Mouse (Mus musculus): ENCODE results near the gene Elovl2. TPM values are rescaled to one million over a fixed set of nuclear protein-coding genes. Genes with fewer than 3 reads are reported as not detected.
A peak's percentile ranks its signal among the peaks of the same experiment; 100 is the strongest.
"Not testable (repeated sequence)": the region's sequence is repeated elsewhere in the genome, so short reads cannot be mapped to it uniquely, and the experiment has no call there.

Elovl2 gene
- polyA plus RNA-seq, 1 experiment from 2014 or later: 46.9 TPM

DNA sequence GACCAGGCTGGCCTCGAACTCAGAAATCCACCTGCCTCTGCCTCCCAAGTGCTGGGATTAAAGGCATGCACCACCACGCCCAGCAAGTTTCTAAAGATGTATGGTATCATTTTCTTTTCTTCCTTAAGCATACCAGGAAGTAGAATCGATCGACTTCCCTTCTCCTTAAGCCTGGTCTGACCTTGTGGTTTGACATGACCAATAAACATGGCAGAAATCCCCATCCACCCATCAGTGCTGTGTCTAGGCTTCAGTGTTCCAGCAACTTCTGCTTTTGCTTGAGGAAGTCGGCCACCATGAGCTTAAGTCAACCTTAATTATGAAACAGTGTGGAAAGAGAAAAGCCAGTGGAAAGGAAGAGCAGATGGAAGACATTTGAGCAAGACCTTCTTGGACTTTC lies 10.1 kb upstream of the Elovl2 start:
- WGBS: 89% methylated on average over 5 of the region's 5 CpGs
- Histone ChIP-seq H3K4me2 (replicated peaks) (no peak overlapping the region), H3K27ac (no peak overlapping the region), H3K27me3 (replicated peaks) (no peaks in the 10 kb centered on the region), H3K36me3 (no peaks in the 10 kb centered on the region), H3K9me3 (no peaks in the 10 kb centered on the region), H3K4me3 (no peak overlapping the region), H3K9ac (no peak overlapping the region), H3K4me1 (no peaks in the 10 kb centered on the region)
- ATAC-seq (ENCODE audit: low FRiP score, low read depth): no peak

DNA sequence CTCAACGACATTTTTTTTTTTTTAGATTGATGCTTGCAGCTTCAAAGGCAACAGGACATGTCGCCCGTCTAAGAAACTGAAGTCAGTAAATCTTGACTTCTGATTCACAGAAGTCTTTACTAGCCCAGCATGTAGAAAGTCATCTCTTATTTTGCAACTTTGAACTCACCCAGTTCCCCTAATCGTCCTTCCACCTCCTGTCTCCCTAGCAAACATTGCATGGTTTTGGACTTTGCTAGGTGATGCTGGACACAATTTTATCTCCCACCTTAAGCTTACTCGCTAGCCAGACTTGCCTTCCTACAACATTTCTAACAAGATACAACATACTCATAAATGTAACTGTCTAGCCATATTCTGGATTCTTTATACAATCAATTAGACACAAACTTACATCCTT lies 7.9 kb upstream of the Elovl2 start:
- no peak overlapping the region for H3K27ac ChIP-seq
- H3K4me3 ChIP-seq: no peak overlapping the region
- no peak for ATAC-seq (ENCODE audit: low FRiP score, low read depth)
- no peaks in the 10 kb centered on the region for H3K36me3 ChIP-seq
- 90% methylated on average over 5 of the region's 5 CpGs for WGBS
- no peaks in the 10 kb centered on the region for H3K4me1 ChIP-seq
- H3K9me3 ChIP-seq: peaks cover 7% of the 10 kb centered on the region; the same call in 1 of the 2 replicates
- H3K9ac ChIP-seq: no peak overlapping the region
- H3K4me2 ChIP-seq (replicated peaks): no peak overlapping the region
- H3K27me3 ChIP-seq (replicated peaks): no peaks in the 10 kb centered on the region

DNA sequence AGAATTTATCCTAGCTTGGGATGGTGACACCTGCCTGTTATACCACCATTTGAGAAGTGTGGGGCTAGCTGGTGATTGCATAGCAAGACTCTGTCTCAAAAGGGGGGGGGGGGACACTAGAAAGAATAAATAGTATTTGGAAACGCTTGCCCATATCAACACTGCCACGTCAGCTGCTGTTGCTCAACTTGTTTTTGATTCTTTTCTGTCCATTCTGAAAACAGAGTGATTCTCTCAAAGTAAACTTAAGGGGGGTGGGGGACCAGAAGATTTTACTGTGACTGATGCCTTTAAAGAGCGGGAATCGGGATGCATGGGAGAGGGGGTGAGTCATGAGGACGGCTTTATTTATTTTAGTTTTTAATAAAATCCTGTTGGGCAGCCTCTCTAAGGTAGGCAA lies 6.3 kb upstream of the Elovl2 start:
- Histone ChIP-seq H3K4me1 (no peaks in the 10 kb centered on the region), H3K27ac (no peak overlapping the region), H3K4me2 (replicated peaks) (no peak overlapping the region), H3K4me3 (no peak overlapping the region), H3K27me3 (replicated peaks) (no peaks in the 10 kb centered on the region), H3K9ac (no peak overlapping the region), H3K36me3 (no peaks in the 10 kb centered on the region), H3K9me3 (peaks cover 21% of the 10 kb centered on the region)
- 91% methylated on average over 5 of the region's 5 CpGs for WGBS
- no peak for ATAC-seq (ENCODE audit: low FRiP score, low read depth)

DNA sequence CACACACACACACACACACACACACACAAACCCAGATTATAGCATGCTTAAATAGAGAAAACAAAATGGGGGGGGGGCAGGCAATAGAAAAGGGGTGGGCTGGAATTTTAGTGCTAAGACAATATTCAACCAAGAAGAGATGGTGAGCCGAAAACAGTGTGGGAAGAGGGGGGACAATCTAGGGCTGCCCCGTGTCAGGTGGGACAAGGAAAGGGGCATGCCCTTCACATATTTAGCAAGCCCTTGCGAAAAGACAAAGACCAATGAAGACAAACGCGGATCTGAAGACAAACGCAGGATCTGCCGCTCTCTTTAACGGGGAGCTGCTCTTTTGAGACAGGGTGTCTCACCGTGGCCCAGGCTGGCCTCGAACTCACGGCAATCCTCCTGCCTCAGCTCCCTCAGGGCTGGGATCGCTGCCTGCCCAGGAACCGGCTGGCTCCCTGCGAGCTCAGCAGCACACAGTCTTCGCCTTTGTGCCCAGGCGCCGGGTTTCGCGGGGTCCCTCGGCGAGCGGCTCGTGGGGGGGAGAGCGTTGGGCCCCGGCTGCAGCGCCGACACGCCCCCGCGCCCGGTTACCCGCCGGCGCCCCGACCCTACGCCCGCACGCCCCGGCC lies 410 bp downstream of the Elovl2 start:
- Histone ChIP-seq H3K27ac (no peak overlapping the region; the same call in 1 of the 2 replicates), H3K27me3 (replicated peaks) (no peaks in the 10 kb centered on the region), H3K4me3 (peak overlapping the region; percentile 71), H3K4me1 (peaks cover 7% of the 10 kb centered on the region; the same call in 1 of the 2 replicates), H3K4me2 (replicated peaks) (peak overlapping the region; percentile 56), H3K9ac (peak overlapping the region; percentile 68), H3K9me3 (peaks cover 32% of the 10 kb centered on the region), H3K36me3 (no peaks in the 10 kb centered on the region)
- peak; percentile 88 for ATAC-seq (ENCODE audit: low FRiP score, low read depth)
- 2% methylated on average over 38 of the region's 39 CpGs for WGBS

DNA sequence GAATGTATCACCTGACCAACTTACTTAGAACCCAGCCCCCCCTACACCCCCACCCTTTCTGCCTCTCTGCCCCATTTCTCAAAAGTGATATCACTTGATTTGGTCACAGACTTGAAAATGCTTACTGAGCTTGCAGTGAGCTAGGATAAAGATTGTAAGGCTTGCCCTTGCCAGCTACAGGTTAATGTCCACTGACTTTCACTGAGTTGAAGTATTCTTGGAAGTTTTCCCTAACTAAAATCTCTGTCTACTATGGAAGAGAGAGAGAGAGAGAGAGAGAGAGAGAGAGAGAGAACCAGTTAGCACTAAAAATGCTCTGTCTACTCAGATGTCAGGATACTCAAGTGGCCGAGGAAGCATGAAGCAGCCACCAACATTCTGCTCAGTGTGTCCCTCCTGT lies 1.1 kb downstream of the Elovl2 start:
- Histone ChIP-seq H3K27me3 (replicated peaks) (no peaks in the 10 kb centered on the region), H3K9me3 (peaks cover 32% of the 10 kb centered on the region), H3K4me1 (peaks cover 7% of the 10 kb centered on the region; the same call in 1 of the 2 replicates), H3K27ac (no peak overlapping the region), H3K4me2 (replicated peaks) (peak overlapping the region; percentile 56), H3K9ac (no peak overlapping the region), H3K4me3 (peak overlapping the region; percentile 71), H3K36me3 (no peaks in the 10 kb centered on the region)
- WGBS: 30% methylated on average over 1 of the region's 1 CpGs
- no peak for ATAC-seq (ENCODE audit: low FRiP score, low read depth)

DNA sequence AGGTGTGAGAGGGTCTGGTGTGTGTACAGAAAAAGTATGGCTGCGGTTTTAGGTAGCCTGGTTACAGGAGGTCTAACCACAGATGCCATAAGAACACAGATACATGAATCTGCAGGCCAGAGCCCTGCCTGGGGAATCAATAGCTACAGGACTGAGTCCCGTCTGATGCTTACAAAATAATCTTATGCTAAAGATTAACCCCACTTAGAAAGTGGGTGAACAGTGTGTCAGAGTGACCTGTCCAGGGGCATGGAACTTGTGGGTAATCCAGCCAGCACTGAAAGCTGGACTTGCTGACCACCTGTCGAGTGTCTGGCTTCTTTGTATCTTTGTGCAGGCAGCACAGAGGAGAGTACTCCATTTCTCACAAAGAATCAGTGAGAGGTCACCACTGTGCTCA lies 4.0 kb downstream of the Elovl2 start:
- no peak for ATAC-seq (ENCODE audit: low FRiP score, low read depth)
- Histone ChIP-seq H3K36me3 (no peaks in the 10 kb centered on the region), H3K27ac (no peak overlapping the region), H3K27me3 (replicated peaks) (no peaks in the 10 kb centered on the region), H3K4me1 (peaks cover 7% of the 10 kb centered on the region; the same call in 1 of the 2 replicates), H3K9ac (no peak overlapping the region), H3K4me2 (replicated peaks) (no peak overlapping the region), H3K9me3 (peaks cover 8% of the 10 kb centered on the region; the same call in 1 of the 2 replicates), H3K4me3 (no peak overlapping the region)
- 86% methylated on average over 3 of the region's 3 CpGs for WGBS

DNA sequence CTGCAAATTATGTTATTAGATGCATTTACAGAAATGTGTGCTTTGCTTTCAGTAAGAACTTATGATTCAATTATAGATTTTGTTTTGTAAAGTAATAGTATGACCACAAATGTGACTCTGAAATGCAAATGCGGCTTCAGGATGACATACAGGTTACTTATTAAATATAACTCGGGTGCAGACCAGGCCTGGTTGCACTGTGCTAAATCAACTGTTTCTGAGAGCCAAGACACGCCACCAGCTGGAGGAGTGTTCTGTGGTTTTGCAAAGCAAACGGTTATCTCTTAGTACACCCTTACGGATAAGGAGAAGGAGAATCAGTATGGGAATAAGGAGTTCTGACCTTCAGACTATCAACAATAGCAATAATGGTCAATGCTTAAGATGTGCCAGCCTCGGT lies 4.5 kb downstream of the Elovl2 start:
- Histone ChIP-seq H3K9me3 (0 out of 2 replicates have a peak, but pooled peaks cover 2% of the 10 kb centered on the region), H3K9ac (no peak overlapping the region)
- ATAC-seq (ENCODE audit: low FRiP score, low read depth): no peak

DNA sequence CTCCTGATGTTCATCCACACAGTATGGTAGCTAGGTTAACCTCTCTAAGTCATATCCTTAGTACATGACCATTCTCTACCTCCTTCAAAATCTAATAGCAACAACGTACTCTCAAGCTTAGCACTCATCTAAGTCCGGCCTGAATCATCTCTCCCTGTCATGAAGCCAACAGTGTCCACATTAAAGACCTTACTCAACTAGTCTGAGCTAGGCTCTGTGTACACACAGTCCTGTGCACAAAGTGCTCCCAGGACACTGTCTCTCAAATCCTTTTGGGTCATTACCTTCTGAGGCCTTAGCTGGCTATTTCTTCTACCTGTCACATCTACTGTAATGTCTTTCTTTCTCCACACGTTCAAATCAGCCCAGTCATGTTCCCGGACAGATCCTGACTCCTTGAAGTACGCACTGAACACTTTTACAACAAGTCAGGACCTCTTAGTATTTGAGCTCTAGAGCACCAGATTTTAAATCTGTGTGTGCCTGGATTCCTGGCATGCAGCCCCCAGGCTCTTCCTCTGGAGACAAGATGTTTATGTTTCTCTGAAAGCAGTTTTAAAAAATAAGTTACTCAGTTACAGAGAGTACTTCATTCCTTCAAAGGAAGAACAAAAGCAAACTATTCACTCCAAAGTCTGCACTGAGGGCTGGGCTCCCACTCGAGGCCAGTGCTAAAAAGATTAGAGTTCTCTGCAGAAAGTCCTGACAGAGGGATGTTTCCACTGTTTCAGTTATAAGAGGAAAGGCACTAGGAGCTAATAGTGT lies 7.5 kb downstream of the Elovl2 start:
- H3K4me1 ChIP-seq: no peaks in the 10 kb centered on the region
- H3K36me3 ChIP-seq: no peaks in the 10 kb centered on the region
- no peak overlapping the region for H3K4me2 ChIP-seq (replicated peaks)
- H3K4me3 ChIP-seq: no peak overlapping the region
- no peak overlapping the region for H3K9ac ChIP-seq
- H3K9me3 ChIP-seq: no peaks in the 10 kb centered on the region
- ATAC-seq (ENCODE audit: low FRiP score, low read depth): no peak
- no peak overlapping the region for H3K27ac ChIP-seq
- no peaks in the 10 kb centered on the region for H3K27me3 ChIP-seq (replicated peaks)
- 79% methylated on average over 6 of the region's 6 CpGs for WGBS

More for the DNA sequence above, 4.5 kb downstream of the Elovl2 start:
- no peak overlapping the region for H3K27ac ChIP-seq
- peaks cover 7% of the 10 kb centered on the region; the same call in 1 of the 2 replicates for H3K4me1 ChIP-seq
- H3K36me3 ChIP-seq: no peaks in the 10 kb centered on the region
- no peak overlapping the region for H3K4me3 ChIP-seq
- WGBS: 87% methylated on average over 6 of the region's 6 CpGs
- H3K27me3 ChIP-seq (replicated peaks): no peaks in the 10 kb centered on the region
- no peak overlapping the region for H3K4me2 ChIP-seq (replicated peaks)

DNA sequence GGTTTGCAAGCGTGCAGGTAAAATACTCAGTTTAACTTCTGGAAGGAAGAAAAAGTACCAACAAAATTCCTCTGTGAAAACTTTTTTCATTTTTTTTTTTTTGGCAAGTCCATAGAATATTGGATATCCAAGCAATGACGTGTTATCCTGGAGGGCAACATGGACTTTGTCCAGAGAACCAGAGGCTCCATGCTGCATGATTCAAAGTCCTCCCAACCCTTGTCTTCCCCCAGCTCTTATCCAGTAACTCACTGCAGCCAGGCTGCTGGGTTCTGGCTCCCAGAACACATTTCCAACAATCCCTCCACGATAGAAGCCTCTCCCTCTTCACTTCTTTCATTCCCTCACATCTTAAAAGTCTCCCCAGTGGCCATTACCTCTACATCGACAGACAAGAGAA lies 8.9 kb downstream of the Elovl2 start:
- no peaks in the 10 kb centered on the region for H3K36me3 ChIP-seq
- H3K9me3 ChIP-seq: no peaks in the 10 kb centered on the region
- H3K4me1 ChIP-seq: no peaks in the 10 kb centered on the region
- H3K9ac ChIP-seq: no peak overlapping the region
- 82% methylated on average over 4 of the region's 4 CpGs for WGBS
- ATAC-seq (ENCODE audit: low FRiP score, low read depth): no peak
- H3K4me2 ChIP-seq (replicated peaks): no peak overlapping the region
- H3K27ac ChIP-seq: no peak overlapping the region
- H3K27me3 ChIP-seq (replicated peaks): no peaks in the 10 kb centered on the region
- no peak overlapping the region for H3K4me3 ChIP-seq

DNA sequence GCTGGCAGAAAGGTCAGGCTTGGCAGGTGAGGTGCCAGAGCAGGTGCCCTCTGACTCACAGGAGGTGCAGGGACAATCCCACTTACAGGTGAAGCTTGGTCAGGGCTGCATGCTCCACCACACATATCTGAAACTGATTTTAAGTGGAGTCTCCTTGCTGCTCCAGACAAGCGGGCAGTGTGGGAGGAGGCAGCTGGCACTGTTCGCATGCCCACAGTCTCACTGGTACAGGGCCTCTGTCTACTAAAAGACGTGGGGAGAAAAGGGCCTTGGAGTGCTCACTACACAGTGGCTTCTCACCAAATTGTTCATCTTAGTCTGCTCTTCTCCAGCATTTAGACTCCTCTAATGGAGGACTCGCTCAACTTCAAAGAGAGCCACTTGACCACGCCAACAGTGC lies 14.0 kb downstream of the Elovl2 start:
- no peak overlapping the region for H3K27ac ChIP-seq
- no peak overlapping the region for H3K4me3 ChIP-seq
- WGBS: 92% methylated on average over 5 of the region's 5 CpGs
- ATAC-seq (ENCODE audit: low FRiP score, low read depth): no peak
- no peaks in the 10 kb centered on the region for H3K27me3 ChIP-seq (replicated peaks)
- no peaks in the 10 kb centered on the region for H3K9me3 ChIP-seq
- H3K4me2 ChIP-seq (replicated peaks): no peak overlapping the region
- H3K4me1 ChIP-seq: peaks cover 11% of the 10 kb centered on the region
- no peak overlapping the region for H3K9ac ChIP-seq
- H3K36me3 ChIP-seq: no peaks in the 10 kb centered on the region

DNA sequence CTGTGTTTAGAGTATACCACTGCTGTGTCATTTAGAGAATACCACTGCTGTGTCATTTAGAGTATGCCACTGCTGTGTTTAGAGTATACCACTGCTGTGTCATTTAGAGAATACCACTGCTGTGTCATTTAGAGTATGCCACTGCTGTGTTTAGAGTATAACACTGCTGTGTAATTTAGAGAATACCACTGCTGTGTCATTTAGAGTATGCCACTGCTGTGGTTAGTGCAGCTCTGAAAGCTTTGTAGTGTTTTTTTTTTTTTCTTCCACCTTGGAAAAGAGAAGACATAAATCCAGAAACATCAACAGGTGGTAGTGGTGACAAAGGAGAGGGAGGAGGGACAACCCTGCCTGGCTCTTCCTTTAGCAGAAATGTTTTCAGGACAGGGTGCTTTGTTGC lies 14.6 kb downstream of the Elovl2 start:
- not testable (repeated sequence) for H3K36me3 ChIP-seq; ATAC-seq (ENCODE audit: low FRiP score, low read depth); H3K9ac ChIP-seq; H3K27me3 ChIP-seq (replicated peaks); H3K9me3 ChIP-seq; H3K4me3 ChIP-seq; H3K27ac ChIP-seq; H3K4me2 ChIP-seq (replicated peaks)
- H3K4me1 ChIP-seq: peaks cover 11% of the 10 kb centered on the region

DNA sequence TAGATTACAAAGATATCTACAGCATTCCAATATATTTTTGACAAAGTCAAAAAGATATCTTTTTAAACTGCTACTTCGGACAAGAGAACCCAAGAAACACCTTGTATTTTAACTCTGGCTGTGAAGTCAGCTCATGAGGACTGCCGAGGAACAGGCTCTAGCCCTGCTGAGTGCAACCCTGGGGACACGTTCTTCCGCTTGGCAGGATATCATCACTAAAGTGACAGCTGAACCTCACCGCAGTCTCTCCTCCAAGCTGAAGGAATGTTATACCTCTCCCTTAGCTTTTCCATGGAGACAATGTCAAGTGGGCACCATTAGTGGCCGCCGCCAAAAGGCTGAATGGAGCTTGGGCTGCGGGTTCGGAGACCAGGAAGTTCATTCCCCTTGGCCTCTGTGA lies 16.5 kb downstream of the Elovl2 start:
- Histone ChIP-seq H3K4me2 (replicated peaks) (no peak overlapping the region), H3K27ac (no peak overlapping the region), H3K4me1 (peaks cover 11% of the 10 kb centered on the region), H3K27me3 (replicated peaks) (no peaks in the 10 kb centered on the region), H3K36me3 (no peaks in the 10 kb centered on the region), H3K4me3 (no peak overlapping the region), H3K9ac (no peak overlapping the region), H3K9me3 (no peaks in the 10 kb centered on the region)
- WGBS: 69% methylated on average over 9 of the region's 9 CpGs
- ATAC-seq (ENCODE audit: low FRiP score, low read depth): no peak

DNA sequence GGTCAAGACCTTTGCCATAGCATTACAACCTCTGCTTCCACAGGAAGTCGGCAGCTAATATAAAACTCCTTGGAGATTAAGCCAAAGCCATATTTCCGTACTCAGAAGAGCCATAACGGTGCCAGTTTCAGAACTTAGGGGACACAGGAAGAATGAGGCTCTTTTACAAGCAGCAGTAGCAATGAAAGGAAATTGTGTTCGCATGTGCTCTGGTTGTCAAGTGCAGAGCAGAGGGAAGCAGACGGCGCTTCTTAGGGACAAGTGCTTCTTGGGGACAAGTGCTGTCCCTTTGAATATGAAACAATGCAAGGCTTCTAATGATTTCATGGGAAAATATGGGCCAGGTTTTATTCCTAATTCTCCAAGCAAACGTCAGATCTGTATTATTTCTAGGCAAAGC lies 16.9 kb downstream of the Elovl2 start:
- peaks cover 11% of the 10 kb centered on the region for H3K4me1 ChIP-seq
- H3K27ac ChIP-seq: no peak overlapping the region
- H3K36me3 ChIP-seq: no peaks in the 10 kb centered on the region
- H3K9me3 ChIP-seq: no peaks in the 10 kb centered on the region
- 47% methylated on average over 7 of the region's 7 CpGs for WGBS
- H3K9ac ChIP-seq: no peak overlapping the region
- no peak overlapping the region for H3K4me2 ChIP-seq (replicated peaks)
- ATAC-seq (ENCODE audit: low FRiP score, low read depth): no peak
- no peaks in the 10 kb centered on the region for H3K27me3 ChIP-seq (replicated peaks)
- H3K4me3 ChIP-seq: no peak overlapping the region

Data from neural tube, embryonic 12.5 days (tissue).